Mouse (Mus musculus) neural tube, embryonic 13.5 days (tissue): Measurements from ENCODE around the gene Pom121. TPM values are rescaled to one million over a fixed set of nuclear protein-coding genes. Genes with fewer than 3 reads are reported as not detected.

Experiments
- ATAC-seq: fragments of 200-750 bp; cut with Nextera tagmentation; 2 replicates; pipeline ENCODE4 v1.8.0; 2017; ENCODE audit warnings: low read depth, mild to moderate bottlenecking, moderate TSS enrichment, moderate library complexity
- H3K27ac ChIP-seq: fragments of 300-500 bp; sonication (generic); replicated peaks from 2 replicates; pipeline ENCODE4 v1.5.1; 2015; ENCODE audit warnings: moderate library complexity, mild to moderate bottlenecking, inconsistent platforms
- H3K27me3 ChIP-seq: fragments of 300-500 bp; sonication (generic); 2 replicates; pipeline ENCODE4 v1.6.1; 2015; ENCODE audit warnings: mild to moderate bottlenecking, inconsistent platforms
- H3K36me3 ChIP-seq: fragments of 300-500 bp; sonication (generic); 2 replicates; pipeline ENCODE4 v1.6.1; 2015; ENCODE audit warnings: mild to moderate bottlenecking, inconsistent platforms
- H3K4me1 ChIP-seq: fragments of 300-500 bp; sonication (generic); replicated peaks from 2 replicates; pipeline ENCODE4 v1.6.1; 2015; ENCODE audit warnings: inconsistent platforms
- H3K4me2 ChIP-seq: fragments of 300-500 bp; sonication (generic); 2 replicates; pipeline ENCODE4 v1.6.1; 2015; ENCODE audit warnings: inconsistent platforms, mild to moderate bottlenecking, moderate library complexity
- H3K4me3 ChIP-seq: fragments of 300-500 bp; sonication (generic); 2 replicates; pipeline ENCODE4 v1.5.1; 2015; ENCODE audit warnings: mild to moderate bottlenecking, inconsistent platforms
- H3K9ac ChIP-seq: fragments of 300-500 bp; sonication (generic); 2 replicates; pipeline ENCODE4 v1.6.1; 2015; ENCODE audit warnings: moderate library complexity, mild to moderate bottlenecking, inconsistent platforms
- H3K9me3 ChIP-seq: fragments of 300-500 bp; sonication (generic); 2 replicates; pipeline ENCODE4 v1.6.1; 2016; ENCODE audit warnings: inconsistent platforms
- WGBS: fragments of 180-500 bp; shearing (Covaris S2); methylation state at CpG from one replicate; pipeline ENCODE4 v1.1.7; 2015; 5-methylcytosine and 5-hydroxymethylcytosine counted together
- polyA plus RNA-seq: library from polyadenylated mRNA; unstranded; fragments of >200 nt; fragmentation: Nextera tagmentation; extraction: Ambion mirVana; gene quantifications from 2 replicates; pipeline ENCODE4 v1.2.1, GENCODE M21; 2015

The Pom121 gene
- polyA plus RNA-seq, 1 experiment from 2014 or later = 10.8 TPM

- ATAC-seq = no peak
- H3K4me1 ChIP-seq = peaks cover 21% of the 10 kb centered on the region
- H3K27ac ChIP-seq = no peak overlapping the region
- H3K9ac ChIP-seq = no peak overlapping the region
- no peak overlapping the region for H3K4me3 ChIP-seq
- H3K27me3 ChIP-seq = no peaks in the 10 kb centered on the region
- no peaks in the 10 kb centered on the region for H3K9me3 ChIP-seq
- no peak overlapping the region for H3K4me2 ChIP-seq
- H3K36me3 ChIP-seq = peaks cover 17% of the 10 kb centered on the region
- 54% methylated on average over 6 of the region's 6 CpGs for WGBS
These were observed 26.5 kb downstream of the Pom121 start for GRCm38 (mm10) chr5:135367841-135368240.

- Histone ChIP-seq H3K4me3 (no peak overlapping the region), H3K9me3 (no peaks in the 10 kb centered on the region), H3K36me3 (no peaks in the 10 kb centered on the region), H3K4me2 (no peak overlapping the region), H3K27me3 (no peaks in the 10 kb centered on the region), H3K9ac (no peak overlapping the region), H3K27ac (no peak overlapping the region), H3K4me1 (no peaks in the 10 kb centered on the region)
- ATAC-seq = no peak; the same call in 1 of the 2 replicates
- 32% methylated on average over 12 of the region's 12 CpGs for WGBS
These were observed 30.8 kb downstream of the Pom121 start for GRCm38 (mm10) chr5:135363540-135363939.

GRCm38 (mm10) chr5:135362572-135362971 lies 31.8 kb downstream of the Pom121 start:
- Histone ChIP-seq H3K4me1 (no peaks in the 10 kb centered on the region), H3K4me3 (no peak overlapping the region), H3K27me3 (no peaks in the 10 kb centered on the region), H3K27ac (no peak overlapping the region), H3K9ac (no peak overlapping the region), H3K4me2 (no peak overlapping the region), H3K9me3 (peaks cover 2% of the 10 kb centered on the region), H3K36me3 (no peaks in the 10 kb centered on the region)
- WGBS = 93% methylated on average over 3 of the region's 3 CpGs
- ATAC-seq = no peak

GRCm38 (mm10) chr5:135359772-135360171 lies 34.6 kb downstream of the Pom121 start:
- no peak overlapping the region for H3K4me2 ChIP-seq
- H3K9me3 ChIP-seq = peaks cover 4% of the 10 kb centered on the region
- H3K4me3 ChIP-seq = no peak overlapping the region
- H3K36me3 ChIP-seq = no peaks in the 10 kb centered on the region
- no peak overlapping the region for H3K9ac ChIP-seq
- H3K4me1 ChIP-seq = no peaks in the 10 kb centered on the region
- ATAC-seq = no peak
- no peak overlapping the region for H3K27ac ChIP-seq
- WGBS = 100% methylated on average over 2 of the region's 2 CpGs
- no peaks in the 10 kb centered on the region for H3K27me3 ChIP-seq

GRCm38 (mm10) chr5:135357556-135357955 lies 36.8 kb downstream of the Pom121 start:
- no peak overlapping the region for H3K4me3 ChIP-seq
- no peak overlapping the region for H3K27ac ChIP-seq
- H3K27me3 ChIP-seq = peaks cover 15% of the 10 kb centered on the region; the same call in 1 of the 2 replicates
- ATAC-seq = no peak
- WGBS = 85% methylated on average over 2 of the region's 2 CpGs
- H3K36me3 ChIP-seq = no peaks in the 10 kb centered on the region
- no peak overlapping the region for H3K9ac ChIP-seq
- H3K9me3 ChIP-seq = peaks cover 4% of the 10 kb centered on the region
- H3K4me1 ChIP-seq = no peaks in the 10 kb centered on the region
- no peak overlapping the region for H3K4me2 ChIP-seq

GRCm38 (mm10) chr5:135356090-135356489 lies 38.3 kb downstream of the Pom121 start:
- H3K9me3 ChIP-seq = peaks cover 4% of the 10 kb centered on the region
- no peaks in the 10 kb centered on the region for H3K36me3 ChIP-seq
- no peaks in the 10 kb centered on the region for H3K4me1 ChIP-seq
- no peak overlapping the region for H3K4me3 ChIP-seq
- H3K27ac ChIP-seq = no peak overlapping the region
- H3K4me2 ChIP-seq = no peak overlapping the region
- H3K9ac ChIP-seq = no peak overlapping the region
- WGBS = 50% methylated on average over 1 of the region's 1 CpGs
- no peak for ATAC-seq
- H3K27me3 ChIP-seq = peaks cover 15% of the 10 kb centered on the region; the same call in 1 of the 2 replicates

- H3K27ac ChIP-seq = no peak overlapping the region
- no peaks in the 10 kb centered on the region for H3K4me1 ChIP-seq
- 17% methylated on average over 20 of the region's 20 CpGs for whole genome bisulfite sequencing
- H3K4me3 ChIP-seq = no peak overlapping the region
- ATAC-seq = no peak
- H3K9me3 ChIP-seq = peaks cover 9% of the 10 kb centered on the region
- no peak overlapping the region for H3K9ac ChIP-seq
- H3K27me3 ChIP-seq = peaks cover 15% of the 10 kb centered on the region; the same call in 1 of the 2 replicates
- H3K4me2 ChIP-seq = no peak overlapping the region
- no peaks in the 10 kb centered on the region for H3K36me3 ChIP-seq
These were observed 40.8 kb downstream of the Pom121 start for GRCm38 (mm10) chr5:135353564-135353963.

- Histone ChIP-seq H3K4me3 (no peak within 1 kb of the TSS), H3K4me2 (no peak within 1 kb of the TSS), H3K27ac (no peak within 1 kb of the TSS), H3K9me3 (peaks cover 9% of the 10 kb centered on the region), H3K27me3 (peaks cover 15% of the 10 kb centered on the region; the same call in 1 of the 2 replicates), H3K36me3 (no peaks in the 10 kb centered on the region), H3K4me1 (no peaks in the 10 kb centered on the region), H3K9ac (no peak within 1 kb of the TSS)
- 62% methylated on average over 9 of the region's 9 CpGs for WGBS
- ATAC-seq = no peak
These were observed 41.4 kb downstream of the Pom121 start, which contains the start of gene Trim50 for GRCm38 (mm10) chr5:135352995-135353394. Gene Trim50, plus strand, starts transcription at chr5:135353295.

- H3K9ac ChIP-seq = no peak overlapping the region
- ATAC-seq = no peak
These were observed 42.7 kb downstream of the Pom121 start for GRCm38 (mm10) chr5:135351606-135352005.

GRCm38 (mm10) chr5:135349862-135350261 lies 44.5 kb downstream of the Pom121 start, which contains the start of gene Fkbp6:
Gene Fkbp6, minus strand, starts transcription at chr5:135350044.
- Histone ChIP-seq H3K27ac (no peak within 1 kb of the TSS), H3K9ac (no peak within 1 kb of the TSS), H3K4me3 (no peak within 1 kb of the TSS), H3K36me3 (no peaks in the 10 kb centered on the region), H3K27me3 (peaks cover 15% of the 10 kb centered on the region; the same call in 1 of the 2 replicates), H3K9me3 (0 out of 2 replicates have a peak, but pooled peaks cover 5% of the 10 kb centered on the region), H3K4me1 (no peaks in the 10 kb centered on the region), H3K4me2 (no peak within 1 kb of the TSS)
- WGBS = 89% methylated on average over 35 of the region's 35 CpGs
- no peak for ATAC-seq

More at GRCm38 (mm10) chr5:135351606-135352005, 42.7 kb downstream of the Pom121 start:
- Histone ChIP-seq H3K27ac (no peak overlapping the region), H3K4me3 (no peak overlapping the region), H3K4me2 (no peak overlapping the region), H3K27me3 (peaks cover 15% of the 10 kb centered on the region; the same call in 1 of the 2 replicates), H3K9me3 (0 out of 2 replicates have a peak, but pooled peaks cover 5% of the 10 kb centered on the region), H3K36me3 (no peaks in the 10 kb centered on the region), H3K4me1 (no peaks in the 10 kb centered on the region)
- WGBS = 85% methylated on average over 13 of the region's 13 CpGs

GRCm38 (mm10) chr5:135347511-135348011 lies 46.8 kb downstream of the Pom121 start:
- Histone ChIP-seq H3K27me3 (no peaks in the 10 kb centered on the region; the same call in 1 of the 2 replicates), H3K9me3 (0 out of 2 replicates have a peak, but pooled peaks cover 5% of the 10 kb centered on the region), H3K36me3 (no peaks in the 10 kb centered on the region), H3K27ac (no peak overlapping the region), H3K4me1 (no peaks in the 10 kb centered on the region), H3K4me3 (no peak overlapping the region), H3K4me2 (no peak overlapping the region), H3K9ac (no peak overlapping the region)
- ATAC-seq = no peak
- WGBS = 71% methylated on average over 4 of the region's 4 CpGs

- 29% methylated on average over 1 of the region's 1 CpGs for WGBS
- no peak overlapping the region for H3K27ac ChIP-seq
- ATAC-seq = no peak
- H3K4me3 ChIP-seq = no peak overlapping the region
- 0 out of 2 replicates have a peak, but pooled peaks cover 5% of the 10 kb centered on the region for H3K9me3 ChIP-seq
- no peaks in the 10 kb centered on the region for H3K36me3 ChIP-seq
- no peaks in the 10 kb centered on the region for H3K4me1 ChIP-seq
- no peak overlapping the region for H3K9ac ChIP-seq
- no peak overlapping the region for H3K4me2 ChIP-seq
- no peaks in the 10 kb centered on the region; the same call in none of the 2 replicates for H3K27me3 ChIP-seq
These were observed 47.9 kb downstream of the Pom121 start for GRCm38 (mm10) chr5:135346430-135346829.

- Histone ChIP-seq H3K4me3 (no peak overlapping the region), H3K27ac (no peak overlapping the region), H3K9ac (no peak overlapping the region), H3K36me3 (no peaks in the 10 kb centered on the region), H3K27me3 (no peaks in the 10 kb centered on the region; the same call in none of the 2 replicates), H3K9me3 (0 out of 2 replicates have a peak, but pooled peaks cover 5% of the 10 kb centered on the region), H3K4me2 (no peak overlapping the region), H3K4me1 (no peaks in the 10 kb centered on the region)
- 77% methylated on average over 7 of the region's 7 CpGs for WGBS
- ATAC-seq = no peak
These were observed 48.4 kb downstream of the Pom121 start for GRCm38 (mm10) chr5:135345989-135346388.
